13 mouse cellular contexts compared by ENCODE assay signal in the genomic region with DNA sequence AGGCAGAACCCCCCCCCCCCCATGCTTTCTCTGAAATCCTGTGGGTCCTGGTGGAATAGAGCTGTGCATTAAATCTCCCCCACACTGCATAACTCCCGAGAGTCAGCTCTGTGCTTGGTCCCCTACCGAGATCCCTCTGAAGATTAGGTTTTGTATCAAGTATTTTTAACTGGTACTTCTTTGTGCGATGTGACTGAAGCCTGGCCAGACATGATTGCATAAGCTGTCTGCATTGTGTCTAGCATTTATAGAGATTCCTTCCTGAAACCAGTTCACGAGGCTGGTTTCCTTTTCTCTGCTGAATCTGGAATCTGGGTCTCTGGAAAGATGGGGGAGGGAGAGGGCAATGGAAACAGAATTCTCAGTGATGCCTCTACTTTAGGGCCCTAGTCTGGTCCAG. TPM values are rescaled to one million over a fixed set of nuclear protein-coding genes. Genes with fewer than 3 reads are reported as not detected.
A peak's percentile ranks its signal among the peaks of the same experiment; 100 is the strongest.
DNase-seq lines count a peak whose midpoint lies in the region; ATAC-seq and TF ChIP-seq lines count a peak whose summit lies in the region.
"Had no signal": no experiment of that assay in that cellular context is flagged by ENCODE, and none has a peak within 500 bp of the region (broad histone marks: within the 10 kb centered on the region; RNA-seq: fewer than 3 reads in every experiment).

No protein-coding gene starts in this region.

- TF ChIP-seq CTCF in heart, adult 2 months (IDR thresholded peaks at IDR 0.05): no peak

- ATAC-seq in heart, embryonic 13.5 days (ENCODE audit: extremely low read depth, insufficient number of reproducible peaks, low FRiP score, low TSS enrichment): no peak
- ATAC-seq in embryonic facial prominence, embryonic 14.5 days (ENCODE audit: low read depth): peak; percentile 45; the same call in 1 of the 2 replicates
- ATAC-seq: intestine, embryonic 16.5 days had no signal

- H3K79me2 ChIP-seq in heart, adult 2 months (replicated peaks; ENCODE audit: control insufficient read depth, insufficient read depth, low read length): no peaks in the 10 kb centered on the region

- H3K4me1 ChIP-seq in heart, embryonic 13.5 days: peaks cover 47% of the 10 kb centered on the region
- peaks cover 12% of the 10 kb centered on the region for H3K4me1 ChIP-seq in heart, adult 2 months (ENCODE audit: control insufficient read depth, insufficient read depth, low read length)
- H3K4me1 ChIP-seq in embryonic facial prominence, embryonic 14.5 days (ENCODE audit: control insufficient read depth, insufficient read depth, low read length): peaks cover 17% of the 10 kb centered on the region

- H3K9me3 ChIP-seq in heart, embryonic 13.5 days: no peaks in the 10 kb centered on the region
- H3K9me3 ChIP-seq in embryonic facial prominence, embryonic 14.5 days (ENCODE audit: control insufficient read depth, low read length): no peaks in the 10 kb centered on the region
- H3K9me3 ChIP-seq: embryonic facial prominence, embryonic 12.5 days had no signal

- H3K27ac ChIP-seq in heart, embryonic 13.5 days (replicated peaks): 0 out of 2 replicates have a peak overlapping the region, but pooled peaks have one; percentile 12
- H3K27ac ChIP-seq in heart, adult 2 months: no peak overlapping the region
- H3K27ac ChIP-seq in embryonic facial prominence, embryonic 14.5 days (replicated peaks; ENCODE audit: low read depth, low read length): no peak overlapping the region
- H3K27ac ChIP-seq: embryonic facial prominence, embryonic 12.5 days had no signal

- no peaks in the 10 kb centered on the region for H3K27me3 ChIP-seq in heart, embryonic 13.5 days (replicated peaks)
- no peaks in the 10 kb centered on the region for H3K27me3 ChIP-seq in heart, adult 2 months (ENCODE audit: control insufficient read depth, insufficient read depth, low read length)
- H3K27me3 ChIP-seq in embryonic facial prominence, embryonic 14.5 days (replicated peaks; ENCODE audit: control insufficient read depth, insufficient read depth, low read length): no peaks in the 10 kb centered on the region
- H3K27me3 ChIP-seq: embryonic facial prominence, embryonic 12.5 days had no signal

- no peak for TF ChIP-seq POLR2A in heart, adult 2 months (IDR thresholded peaks at IDR 0.05; ENCODE audit: insufficient read depth, low read depth, low read length)

- H3K36me3 ChIP-seq in heart, embryonic 13.5 days: 0 out of 2 replicates have a peak, but pooled peaks cover 2% of the 10 kb centered on the region
- no peaks in the 10 kb centered on the region for H3K36me3 ChIP-seq in heart, adult 2 months (ENCODE audit: control insufficient read depth, insufficient read depth, low read length)
- H3K36me3 ChIP-seq in embryonic facial prominence, embryonic 14.5 days (ENCODE audit: control insufficient read depth, insufficient read depth, low read length): no peaks in the 10 kb centered on the region
- H3K36me3 ChIP-seq: embryonic facial prominence, embryonic 12.5 days had no signal

- no peak for DNase-seq in heart, adult 2 months
- DNase-seq in right cerebral cortex, adult 18-20 months: peak; percentile 51
- no peak for DNase-seq in right cerebral cortex, postnatal 4 days
- peak; percentile 46 for DNase-seq in embryonic facial prominence, embryonic 14.5 days (ENCODE audit: low spot score)
- DNase-seq in cerebellum, adult 18-20 months: no peak
- DNase-seq in thymus, postnatal 10 days (ENCODE audit: low spot score in 2 of 2): no peak
- no peak for DNase-seq in thymus, postnatal 25 days
- DNase-seq: cerebellum, adult 9-10 months; heart, adult 11 months had no signal

- no peak for TF ChIP-seq EP300 in heart, adult 2 months (IDR thresholded peaks at IDR 0.05; ENCODE audit: insufficient read depth, low read depth, low read length)

- no peak overlapping the region for H3K4me2 ChIP-seq in heart, embryonic 13.5 days
- H3K4me2 ChIP-seq in embryonic facial prominence, embryonic 14.5 days (ENCODE audit: low read depth, low read length): no peak overlapping the region
- H3K4me2 ChIP-seq: embryonic facial prominence, embryonic 12.5 days; liver, embryonic 11.5 days had no signal

- no peak overlapping the region for H3K9ac ChIP-seq in heart, embryonic 13.5 days
- H3K9ac ChIP-seq in heart, adult 2 months (ENCODE audit: low read depth, low read length): no peak overlapping the region
- H3K9ac ChIP-seq in embryonic facial prominence, embryonic 14.5 days (ENCODE audit: low read depth, low read length): no peak overlapping the region
- H3K9ac ChIP-seq: embryonic facial prominence, embryonic 12.5 days had no signal

- intact Hi-C loops in heart, adult 2 months (cut with DNase I): no loop called here

- H3K4me3 ChIP-seq in heart, embryonic 13.5 days: no peak overlapping the region
- no peak overlapping the region for H3K4me3 ChIP-seq in heart, adult 2 months
- no peak overlapping the region for H3K4me3 ChIP-seq in embryonic facial prominence, embryonic 14.5 days (ENCODE audit: low read depth, low read length)
- H3K4me3 ChIP-seq: embryonic facial prominence, embryonic 12.5 days had no signal

- 52% methylated on average over 4 of the region's 4 CpGs for WGBS in heart, embryonic 13.5 days
- WGBS in heart, adult 2 months: 41% methylated on average over 4 of the region's 4 CpGs
- WGBS in embryonic facial prominence, embryonic 14.5 days: 25% methylated on average over 4 of the region's 4 CpGs

RNA-seq across cellular contexts. Expression of gene Ppcdc, which starts 11.5 kb away (rescaled TPM):
- 15.0 and 18.7 TPM in 2 replicates for polyA plus RNA-seq in heart, embryonic 13.5 days (2015; fragmentation: Nextera tagmentation; extraction: Ambion mirVana)
- 1 to 10 TPM; 7.3 to 7.6 TPM for total RNA-seq in heart, adult 2 months (2021)
- 16.9 and 22.9 TPM in 2 replicates for polyA plus RNA-seq in heart, adult 2 months (2012; rRNA removed)
- 20.2 and 25.2 TPM in 2 replicates for polyA plus RNA-seq in embryonic facial prominence, embryonic 14.5 days (2014; fragmentation: Nextera tagmentation; extraction: Ambion mirVana)

RNA-seq across cellular contexts. Expression of gene Scamp5, which starts 39.5 kb away (rescaled TPM):
- polyA plus RNA-seq in heart, embryonic 13.5 days (2015; fragmentation: Nextera tagmentation; extraction: Ambion mirVana): 9.8 and 10.0 TPM in 2 replicates
- total RNA-seq in heart, adult 2 months (2021): 1 to 10 TPM; 3.9 to 4.9 TPM
- 15.9 and 21.4 TPM in 2 replicates for polyA plus RNA-seq in heart, adult 2 months (2012; rRNA removed)
- polyA plus RNA-seq in embryonic facial prominence, embryonic 14.5 days (2014; fragmentation: Nextera tagmentation; extraction: Ambion mirVana): 10.9 and 14.5 TPM in 2 replicates

Comparison
In these comparisons a context has a peak if more than half of its experiments do, and no peak if none do; other contexts are left out.
1. DNase-seq: peak in right cerebral cortex, adult 18-20 months (single experiment) and embryonic facial prominence, embryonic 14.5 days (single experiment); none in heart, adult 2 months (0 of 2), right cerebral cortex, postnatal 4 days (single experiment), cerebellum, adult 18-20 months (0 of 2), thymus, postnatal 10 days (0 of 2) and thymus, postnatal 25 days (single experiment).